Comparison of ENCODE assay signal across 11 mouse cellular contexts in genomic region chr14:103686994-103687393, GRCm38 (mm10).
"Had no signal": no experiment of that assay in that cellular context is flagged by ENCODE, and none has a peak within 500 bp of the region (broad histone marks: within the 10 kb centered on the region; RNA-seq: fewer than 3 reads in every experiment).

No protein-coding gene starts in this region.

- DNase-seq: kidney, adult 11 months; kidney, adult 8-10 months; kidney, postnatal 10 days; kidney, postnatal 36 days; layer of hippocampus, adult 9-11 months; liver, embryonic 13.5 days; lung, embryonic 14.5 days; midbrain, embryonic 14.5 days; thymus, adult 18-20 months; thymus, postnatal 36 days had no signal

- ATAC-seq: lung, postnatal 0 days had no signal
